Mouse (Mus musculus) activated CD4-positive, CD25-positive, alpha-beta regulatory T cell, adult 4 months (primary cell): Measurements from ENCODE around the gene Orm2. TPM values are rescaled to one million over a fixed set of nuclear protein-coding genes. Genes with fewer than 3 reads are reported as not detected.
A peak's percentile ranks its signal among the peaks of the same experiment; 100 is the strongest.

Source experiments
- ATAC-seq: one replicate; pipeline ENCODE4 v1.8.0; 2017
- polyA plus RNA-seq, 2 experiments: library from polyadenylated mRNA; unstranded; fragments of 100-300 nt; shearing (Covaris generic); gene quantifications; one replicate each; pipeline ENCODE4 v1.2.1; 2017

Orm2 gene
- polyA plus RNA-seq, 2 experiments from 2014 or later, result 1.0 TPM; not detected in 1

DNA sequence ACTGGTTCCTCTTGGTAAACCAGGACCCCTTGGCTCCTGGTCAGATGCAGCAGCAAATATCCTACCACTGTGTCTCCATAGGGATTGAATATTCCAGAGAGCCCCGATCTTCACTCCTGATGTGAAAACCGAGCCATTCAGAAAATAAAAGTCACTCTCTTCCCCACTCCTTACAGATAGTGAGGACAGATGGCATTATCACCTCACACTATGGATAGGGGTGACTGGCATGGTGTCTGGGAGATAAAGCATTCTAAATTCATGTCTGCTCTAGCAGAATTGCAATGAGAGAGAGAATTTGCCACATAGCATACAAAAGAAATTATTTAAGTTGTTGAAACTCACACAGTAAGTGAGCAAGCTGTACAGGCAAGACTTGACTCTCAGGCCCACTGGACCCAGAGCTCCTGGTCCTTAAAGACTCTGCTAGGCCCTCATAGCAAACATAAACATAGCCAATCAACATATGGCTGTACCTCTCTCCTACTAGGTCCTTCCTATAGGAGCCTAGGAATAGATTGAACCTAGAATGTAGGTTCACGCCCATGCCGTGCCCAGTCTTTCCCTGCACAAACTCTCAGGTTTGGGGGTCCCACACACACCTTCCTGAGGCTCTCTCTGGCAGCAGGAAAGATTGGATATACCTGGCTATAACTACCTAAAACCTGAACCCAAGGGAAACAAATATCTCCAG lies 20.6 kb downstream of the Orm2 start:
- no peak for ATAC-seq

DNA sequence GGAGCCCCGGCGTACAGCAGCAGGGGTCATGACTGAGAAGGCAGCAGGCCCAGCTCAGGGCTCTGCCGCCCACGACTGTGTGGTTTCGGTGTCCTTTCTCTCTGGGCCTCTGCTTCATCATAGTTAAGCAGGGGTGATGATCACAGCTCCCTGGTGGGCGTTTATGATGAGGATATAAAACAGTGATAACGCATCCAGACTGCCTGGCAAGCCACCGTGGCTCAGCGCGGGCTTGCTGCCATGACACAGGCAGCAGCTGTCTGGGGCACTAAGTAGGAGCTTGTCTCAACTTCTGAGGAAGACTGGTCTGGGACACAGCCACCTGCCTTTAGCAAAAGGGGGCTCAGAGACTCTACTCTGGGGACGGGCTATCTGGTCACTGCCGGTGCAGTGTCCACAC lies 21.2 kb downstream of the Orm2 start:
- ATAC-seq, result no peak

DNA sequence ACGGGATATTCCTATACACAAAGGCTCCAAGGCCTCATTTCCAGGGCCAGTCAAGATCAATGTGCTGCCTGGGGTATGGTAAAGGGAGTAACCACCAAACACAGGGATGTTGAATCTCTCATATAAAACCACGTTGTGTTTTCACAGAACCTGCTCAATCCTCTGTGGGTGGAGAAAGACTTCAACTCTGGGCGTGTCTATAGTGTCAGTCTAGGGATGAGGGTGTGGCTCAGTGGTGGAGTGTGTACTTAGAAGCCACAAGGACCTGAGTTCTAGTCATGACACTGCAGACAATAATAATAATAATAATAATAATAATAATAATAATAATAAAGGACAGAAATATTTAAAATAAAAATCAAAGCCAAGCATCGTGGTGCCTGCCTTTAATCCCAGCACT lies 22.0 kb downstream of the Orm2 start:
- no peak for ATAC-seq

DNA sequence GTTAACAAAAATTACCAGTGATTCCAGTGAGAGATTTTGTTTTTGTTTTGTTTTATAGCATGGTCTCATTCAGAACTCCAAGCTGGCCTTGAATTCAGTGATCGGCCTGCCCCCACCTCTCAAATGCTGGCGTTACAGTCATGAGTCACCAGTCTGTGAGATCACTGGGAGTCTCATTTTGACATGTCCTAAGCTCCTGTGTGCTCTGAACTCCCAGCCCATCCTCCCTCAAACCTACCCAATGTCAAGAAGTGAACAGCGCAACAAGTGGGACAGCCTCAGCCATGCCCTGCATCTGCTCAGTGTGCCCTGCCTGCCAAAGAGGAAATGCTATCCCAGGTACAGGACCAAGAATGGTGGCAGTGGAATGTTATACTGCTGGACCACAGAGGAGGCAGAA lies 23.0 kb downstream of the Orm2 start:
- no peak for ATAC-seq

DNA sequence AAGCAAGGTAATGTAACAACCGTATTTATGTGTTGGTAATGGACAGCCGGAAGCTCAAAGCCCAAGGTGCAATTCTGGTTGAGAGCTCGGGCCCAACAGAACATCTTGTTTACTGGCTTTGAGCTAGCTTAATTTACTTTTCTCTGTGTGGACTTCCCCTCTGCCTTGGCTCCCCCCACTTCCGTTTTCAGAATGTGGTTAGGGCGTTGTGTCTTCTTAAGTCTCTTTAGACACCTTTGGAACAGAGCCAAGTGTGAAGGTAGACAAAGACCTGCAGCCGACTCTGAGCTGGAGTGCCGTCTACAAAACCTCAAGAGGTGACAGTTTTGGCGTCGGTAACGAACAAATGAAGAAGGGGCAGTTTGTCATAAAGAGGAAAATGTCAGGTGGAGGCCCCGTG lies 23.5 kb downstream of the Orm2 start:
- peak; percentile 79 for ATAC-seq

DNA sequence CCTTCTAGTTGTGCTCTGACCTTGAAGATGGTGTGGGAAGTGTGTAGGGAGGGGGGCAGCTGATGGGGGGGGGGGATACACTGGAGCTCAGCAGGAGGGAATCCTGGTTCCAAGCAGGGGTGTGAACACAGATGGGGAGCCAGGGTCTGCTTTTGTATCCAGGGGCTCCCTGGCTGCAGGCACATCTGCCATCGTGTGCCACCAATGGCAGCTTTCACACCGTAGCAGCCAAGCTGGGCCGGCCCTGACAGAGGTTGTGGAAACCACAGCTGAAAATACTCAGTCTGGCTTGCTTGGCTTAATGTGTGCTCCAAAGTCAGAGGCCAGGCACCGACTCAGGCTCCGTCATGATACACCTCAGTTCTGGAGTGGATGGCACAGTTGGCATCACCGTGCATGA lies 25.8 kb downstream of the Orm2 start:
- ATAC-seq, result no peak

DNA sequence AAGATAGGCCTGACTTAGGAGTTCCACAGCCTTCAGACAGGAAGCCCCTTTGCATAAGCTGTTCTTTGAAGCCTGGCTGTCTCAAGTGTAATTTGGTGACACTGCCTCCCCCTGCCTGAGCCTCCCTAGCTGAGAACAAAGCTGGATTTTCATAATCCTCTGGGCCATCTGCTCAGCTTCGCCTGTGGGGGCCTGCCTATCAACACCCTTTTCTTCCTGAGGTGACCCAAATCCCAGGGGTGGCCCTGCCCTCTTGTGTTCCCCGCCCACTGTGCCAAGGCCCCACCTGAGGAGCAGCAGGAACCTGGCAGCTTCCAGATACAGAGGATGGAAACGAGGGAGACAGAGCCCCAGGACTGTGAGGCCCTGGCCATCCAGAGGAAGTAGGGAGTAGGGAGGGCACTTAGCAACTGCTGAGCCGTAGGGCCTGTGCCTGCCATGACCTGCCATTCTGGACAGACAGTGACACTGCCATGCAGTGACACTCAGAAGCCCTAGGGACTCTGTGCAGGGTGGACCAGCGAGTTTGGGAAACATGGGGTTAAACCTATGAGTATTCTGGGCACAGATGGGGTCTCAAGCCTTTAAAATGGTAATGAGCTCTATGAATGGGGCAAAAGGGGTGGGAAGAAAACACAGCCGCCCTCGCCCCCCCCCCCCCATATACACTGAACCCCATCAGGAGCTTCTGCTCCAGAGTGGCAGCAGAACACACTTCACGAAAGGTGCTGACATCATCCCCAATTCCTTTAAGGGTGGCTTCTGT lies 27.1 kb downstream of the Orm2 start:
- peak; percentile 36 for ATAC-seq

DNA sequence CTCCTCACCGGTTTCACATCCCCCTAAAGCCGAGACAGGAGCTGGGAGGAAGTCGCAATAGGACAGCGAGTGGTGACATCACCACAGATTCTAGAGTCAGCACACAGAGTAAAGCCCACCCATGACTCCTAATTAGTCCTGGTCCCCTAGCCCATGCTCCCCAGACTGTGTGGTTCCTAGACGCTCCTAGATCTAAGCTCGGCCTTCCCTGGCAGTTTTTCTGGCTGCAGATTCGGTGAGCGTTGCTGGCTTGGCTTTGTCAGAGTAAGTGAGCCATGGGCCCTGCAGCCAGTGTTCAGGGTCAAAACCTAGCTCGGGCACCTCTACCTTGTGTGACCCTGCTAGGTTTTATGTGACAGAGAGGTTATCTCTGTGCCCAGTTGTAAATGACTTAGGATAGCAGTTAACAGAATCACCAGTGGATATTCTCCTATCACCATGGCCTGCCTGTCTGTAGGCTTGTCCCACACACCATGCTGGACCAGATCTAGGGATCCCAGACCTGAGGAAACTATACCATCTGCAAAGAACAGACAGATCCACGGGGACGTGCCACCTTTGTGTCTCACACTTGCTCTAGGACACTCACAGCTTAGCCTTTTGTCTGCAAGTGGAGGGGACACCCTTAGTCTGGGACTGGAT lies 27.8 kb downstream of the Orm2 start:
- no peak for ATAC-seq

DNA sequence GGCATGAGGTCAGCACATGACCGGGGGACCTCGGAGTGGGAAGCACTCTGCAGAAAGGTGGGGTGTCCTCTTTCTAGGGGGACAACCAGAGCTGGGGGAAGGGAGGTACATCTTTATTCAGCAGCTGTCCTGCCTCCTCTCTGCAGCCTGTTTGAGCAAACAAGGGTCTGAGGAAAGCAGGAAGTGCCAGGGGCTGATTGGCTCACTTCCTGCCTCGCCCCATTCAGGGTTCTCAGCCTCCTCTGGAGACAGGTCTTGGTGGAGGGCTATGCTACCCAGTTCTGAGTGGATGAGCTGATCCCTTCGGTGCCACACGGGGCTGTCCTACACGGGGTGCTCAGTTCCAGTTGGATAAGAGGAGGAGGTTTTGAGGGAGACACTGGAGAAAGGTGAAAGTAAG lies 29.1 kb downstream of the Orm2 start:
- ATAC-seq, result peak; percentile 76

DNA sequence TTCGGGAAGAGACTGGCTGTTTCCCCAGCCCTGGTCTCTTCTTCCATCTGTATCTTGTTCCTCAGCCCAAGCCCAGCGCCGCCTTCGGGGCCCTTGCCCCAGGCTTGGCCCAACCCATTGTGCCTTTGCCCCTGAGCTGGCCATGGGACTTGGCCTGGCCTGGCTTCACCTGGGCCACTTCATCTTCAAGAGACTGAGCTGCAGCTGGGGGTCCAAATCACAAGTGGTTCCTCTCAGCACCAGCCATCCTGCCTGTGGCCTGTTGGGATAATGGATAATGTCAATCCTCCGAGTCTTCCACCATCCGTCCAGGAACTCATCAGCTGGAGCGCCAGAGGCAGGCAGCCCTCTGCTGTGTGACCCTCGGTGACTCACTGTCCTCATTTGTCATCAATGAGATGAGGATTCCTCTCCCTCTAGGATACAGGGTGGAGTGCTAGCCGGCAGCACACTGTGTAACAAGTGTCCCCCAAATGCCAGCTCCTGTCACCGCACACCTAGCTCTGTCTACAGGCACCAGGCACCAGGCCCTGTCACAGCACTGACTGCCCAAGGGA lies 35.8 kb downstream of the Orm2 start:
- ATAC-seq, result no peak

DNA sequence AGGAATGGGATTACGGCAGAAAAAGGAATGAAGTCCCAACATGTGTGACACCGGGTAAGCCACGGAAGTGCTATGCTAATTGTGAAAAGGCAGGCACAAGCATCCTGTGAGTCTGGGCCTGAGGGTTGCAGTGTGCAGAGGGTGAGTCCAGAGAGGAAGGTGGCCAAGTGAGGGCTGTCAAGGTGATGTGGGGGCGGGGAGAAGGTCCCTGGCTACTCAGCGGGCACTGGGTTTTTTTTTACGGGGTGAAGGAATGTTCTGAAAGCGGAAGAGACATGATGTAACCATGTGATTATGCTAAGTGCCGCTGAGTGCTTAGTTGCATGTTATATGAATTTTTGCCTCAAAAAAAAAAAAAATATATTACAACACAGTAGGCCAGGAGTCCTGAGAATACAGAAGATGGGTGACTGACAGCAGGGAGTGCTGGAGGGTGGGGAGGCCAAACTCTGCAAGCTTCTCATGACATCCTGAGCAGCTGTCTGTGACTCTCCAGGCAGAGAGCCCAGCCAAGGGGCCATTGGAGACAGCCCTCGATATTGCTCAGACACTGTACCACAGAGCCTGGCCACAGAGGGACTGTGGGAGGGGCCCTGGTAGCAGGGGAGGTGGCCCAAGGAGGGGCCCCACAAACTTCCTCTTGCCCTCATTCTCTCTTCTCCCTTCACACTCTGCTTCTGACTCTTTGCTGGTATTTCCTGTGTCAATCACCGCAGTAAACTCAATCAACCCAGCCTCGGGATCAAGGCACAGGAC lies 36.8 kb downstream of the Orm2 start:
- ATAC-seq, result peak; percentile 62

DNA sequence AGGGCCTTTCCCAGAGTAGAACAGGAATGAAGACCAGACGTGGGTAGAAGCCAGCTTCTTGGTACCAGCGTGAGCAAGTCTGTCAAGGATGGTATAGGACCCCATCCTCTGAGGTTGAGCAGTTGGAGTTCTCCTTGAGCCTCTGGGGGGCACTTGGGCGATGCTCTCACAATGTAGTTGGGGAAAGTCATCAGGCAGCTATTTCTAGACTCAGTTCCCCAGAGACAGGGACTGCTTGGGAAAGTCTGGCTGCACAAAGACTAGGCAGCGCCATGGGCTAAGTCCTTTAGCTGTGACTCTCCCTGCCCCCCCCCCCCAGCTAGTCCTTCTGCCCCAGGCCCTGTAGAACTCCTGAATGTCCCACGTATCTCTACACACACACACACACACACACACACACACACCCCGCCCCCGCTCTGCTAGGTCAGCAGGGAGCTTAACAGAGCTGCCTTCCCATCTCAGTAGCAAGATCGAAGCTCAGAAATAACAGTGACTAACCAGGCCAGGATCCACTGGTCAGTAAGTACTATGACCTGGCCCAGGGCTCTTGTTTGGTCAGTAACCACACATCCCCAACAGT lies 37.5 kb downstream of the Orm2 start:
- ATAC-seq, result no peak

DNA sequence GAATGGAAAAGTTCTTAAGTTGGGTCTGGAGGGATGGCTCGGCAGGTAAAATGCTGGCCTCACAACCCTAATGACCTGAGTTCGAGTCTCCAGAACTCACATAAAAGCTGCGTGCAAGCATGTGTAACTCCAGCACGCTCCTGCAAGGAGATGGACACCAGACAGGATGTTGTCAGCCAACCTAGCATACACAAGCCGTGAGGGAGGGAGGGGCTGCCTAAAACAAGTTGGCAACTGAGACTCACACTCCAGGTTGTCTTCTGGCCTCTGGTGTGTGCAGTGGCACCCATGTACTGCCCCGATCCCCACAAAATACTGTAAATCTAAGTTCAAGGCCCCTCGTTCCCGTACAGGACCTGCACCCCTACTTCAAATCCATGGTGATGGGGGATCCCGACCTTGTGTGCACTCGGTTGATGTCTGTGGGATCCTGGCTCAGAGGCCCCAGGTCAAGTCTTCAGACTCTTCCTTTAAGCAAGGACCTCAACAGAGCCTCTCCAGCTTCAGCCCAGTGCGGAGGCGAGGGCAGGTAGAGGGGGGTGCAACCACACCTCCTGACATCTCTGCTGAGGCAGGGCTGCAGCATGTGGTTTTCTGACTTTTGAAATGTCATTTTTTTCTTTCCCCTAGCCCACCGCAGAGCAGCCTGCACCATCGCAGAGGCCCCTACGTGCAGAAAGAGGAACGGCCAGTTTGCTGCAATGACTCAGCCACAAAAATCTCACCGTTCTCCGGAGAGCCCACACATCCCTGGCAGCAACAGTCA lies 38.5 kb downstream of the Orm2 start:
- ATAC-seq, result peak; percentile 11

DNA sequence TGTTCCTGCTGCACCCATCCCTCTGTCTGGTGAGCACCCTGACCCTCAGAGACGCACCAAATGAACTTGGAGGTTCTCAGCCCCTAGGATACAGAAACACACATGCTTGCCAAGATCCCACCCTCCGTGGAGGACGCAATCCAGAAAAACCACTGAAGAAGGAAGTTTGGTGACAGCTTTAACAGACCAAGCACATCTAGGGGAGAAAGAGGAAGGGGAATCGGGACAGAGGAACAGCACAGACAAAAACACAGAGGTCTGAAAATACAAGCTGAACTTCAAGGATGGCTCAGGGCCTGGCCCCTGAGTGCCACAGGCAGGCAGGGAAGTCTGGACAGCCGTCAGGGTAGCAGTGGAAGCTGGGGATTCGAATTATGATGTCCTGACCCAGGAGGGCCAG lies 39.4 kb downstream of the Orm2 start:
- no peak for ATAC-seq

DNA sequence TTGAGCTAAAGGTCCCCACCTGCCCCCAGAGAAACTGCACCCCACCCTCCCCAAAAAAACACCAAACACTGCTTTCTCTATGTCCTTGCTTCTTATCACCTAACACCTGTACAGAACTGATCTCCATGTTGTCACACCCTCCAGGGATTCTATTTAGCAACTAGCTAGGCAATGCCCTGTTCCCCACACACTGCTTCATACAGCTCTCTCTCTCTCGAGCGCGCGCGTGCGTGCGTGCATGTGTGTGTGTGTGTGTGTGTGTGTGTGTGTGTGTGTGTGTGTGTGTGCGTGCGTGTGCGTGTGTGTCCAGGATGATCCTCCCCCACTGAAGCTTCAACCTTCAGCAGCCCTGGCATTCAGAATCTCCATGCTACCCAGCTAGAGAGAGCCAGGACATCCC lies 39.8 kb downstream of the Orm2 start:
- no peak for ATAC-seq

DNA sequence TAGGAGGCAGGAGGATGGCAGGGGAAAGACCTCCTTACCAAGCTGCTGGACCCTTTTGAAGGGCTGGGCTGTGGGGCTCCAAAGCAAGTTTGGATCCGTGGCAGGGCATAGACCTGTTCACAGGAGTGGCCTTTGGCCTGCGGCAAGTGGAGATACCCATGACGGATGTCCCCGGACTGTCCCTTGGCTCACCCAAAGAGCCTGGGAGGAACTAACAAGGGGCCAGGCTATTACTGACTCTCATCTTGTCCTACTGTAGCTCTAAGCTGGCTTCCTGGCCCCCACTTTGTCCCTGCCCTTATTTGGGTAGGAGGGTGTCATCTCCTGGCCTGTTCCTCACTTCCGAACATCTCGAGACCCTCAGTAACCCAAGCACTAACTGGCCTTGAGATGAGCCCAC lies 40.3 kb downstream of the Orm2 start:
- no peak for ATAC-seq

DNA sequence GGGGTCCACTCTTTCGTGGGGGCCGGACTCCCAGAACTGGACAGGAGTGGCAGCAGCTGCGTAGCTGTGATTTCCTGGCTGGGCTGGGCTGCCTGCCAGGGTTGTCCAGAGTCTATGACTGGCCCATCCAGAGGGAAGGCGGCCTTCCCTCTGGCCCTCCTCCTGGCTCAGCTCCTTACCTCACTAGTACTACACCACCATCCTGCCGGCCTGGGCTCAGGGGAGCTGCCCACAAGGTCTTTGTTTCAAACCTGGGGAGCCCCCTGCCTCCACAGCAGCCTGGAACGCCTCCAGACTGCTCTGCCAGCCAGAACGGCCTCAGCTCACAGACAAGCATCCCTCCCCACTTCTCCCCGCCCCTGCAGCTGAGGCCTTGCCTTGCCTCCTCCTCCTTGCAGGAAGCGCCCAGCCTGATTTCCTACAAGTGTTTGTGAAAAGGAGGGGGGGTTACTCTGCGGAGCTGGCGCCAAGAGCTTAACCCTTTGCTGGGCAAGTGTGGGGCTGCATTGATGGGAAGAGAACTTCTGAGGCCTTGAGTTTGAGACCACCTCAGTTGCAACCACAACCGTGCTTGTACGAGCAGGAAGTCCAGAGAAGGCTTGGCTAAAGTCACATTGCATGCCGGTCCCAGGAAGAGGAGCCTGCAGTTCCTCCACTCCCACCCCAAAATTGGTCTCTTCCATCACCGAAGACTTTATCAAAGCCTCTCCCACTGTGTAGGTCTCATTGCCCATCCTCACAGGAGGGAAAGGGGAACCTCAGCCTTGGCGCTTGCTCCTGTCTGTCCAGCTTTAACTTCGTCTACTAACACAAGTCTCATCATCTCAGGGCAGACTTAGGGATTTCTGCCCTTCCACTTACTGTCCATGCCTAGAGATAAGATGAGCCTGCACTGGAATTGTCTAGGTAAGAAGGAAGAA lies 41.1 kb downstream of the Orm2 start, which contains the start of gene Akna:
Gene Akna (minus strand): TSS at position 315 of the 920 bp plus-strand sequence.
- peak; percentile 32 for ATAC-seq

DNA sequence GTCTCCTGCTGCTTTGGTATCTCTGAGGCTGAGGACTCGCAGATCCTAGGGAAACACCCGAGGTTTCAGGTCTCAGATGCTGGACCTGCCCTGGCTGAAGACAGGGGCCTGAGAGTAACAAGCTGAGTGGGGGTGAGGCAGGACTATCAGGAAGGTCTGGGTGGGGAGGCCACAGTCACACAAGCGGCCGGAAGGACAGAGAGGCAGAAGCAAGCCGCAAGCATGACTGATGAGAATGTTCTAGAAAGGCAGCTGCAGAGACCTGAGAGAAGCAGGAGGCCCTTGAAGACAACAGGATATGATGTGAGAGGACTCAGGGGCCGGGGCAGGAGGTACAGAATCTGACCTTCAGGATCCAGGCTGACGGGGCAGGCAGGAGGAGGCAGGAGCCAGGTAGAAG lies 42.0 kb downstream of the Orm2 start:
- peak; percentile 50 for ATAC-seq

DNA sequence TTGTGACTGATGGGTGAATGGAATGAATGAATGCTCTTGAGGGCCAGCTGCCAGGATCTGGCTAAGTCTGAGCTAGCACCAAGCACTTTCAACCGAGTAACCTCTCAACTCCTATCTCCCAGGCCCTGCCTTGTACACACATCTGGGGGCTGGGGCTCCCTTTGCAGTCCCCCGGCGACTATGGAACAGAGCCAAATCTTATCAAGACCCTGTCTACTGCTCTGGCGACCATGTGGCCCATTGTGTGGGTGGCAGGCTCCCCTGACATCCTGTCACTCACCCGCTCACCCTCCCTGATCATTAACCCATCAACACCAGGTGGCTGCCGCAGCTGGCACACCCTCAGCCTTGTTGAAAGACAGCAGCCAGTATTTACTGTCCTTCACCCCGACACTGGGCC lies 42.8 kb downstream of the Orm2 start:
- ATAC-seq, result peak; percentile 16

DNA sequence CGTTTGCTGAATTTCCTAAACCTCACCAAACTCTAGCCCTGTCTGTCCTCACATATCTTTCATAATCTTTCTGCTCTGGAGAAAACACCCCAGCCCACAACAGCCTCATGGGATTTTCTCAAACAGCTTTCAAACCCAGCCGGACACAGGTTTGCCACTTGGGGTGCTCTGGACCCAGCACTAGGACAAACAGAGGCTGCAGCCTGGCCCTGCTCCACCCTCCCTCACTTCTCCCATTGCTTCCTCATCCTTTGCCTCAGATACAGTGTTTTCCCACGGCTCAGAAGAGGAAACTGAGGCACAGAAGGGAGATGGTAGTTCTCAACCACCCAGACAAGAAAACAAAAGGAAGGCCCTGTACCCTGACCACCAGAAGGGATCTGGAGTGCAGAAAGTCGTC lies 43.4 kb downstream of the Orm2 start:
- ATAC-seq, result no peak
